ENCODE assay signal across 8 mouse cellular contexts in the genomic region with DNA sequence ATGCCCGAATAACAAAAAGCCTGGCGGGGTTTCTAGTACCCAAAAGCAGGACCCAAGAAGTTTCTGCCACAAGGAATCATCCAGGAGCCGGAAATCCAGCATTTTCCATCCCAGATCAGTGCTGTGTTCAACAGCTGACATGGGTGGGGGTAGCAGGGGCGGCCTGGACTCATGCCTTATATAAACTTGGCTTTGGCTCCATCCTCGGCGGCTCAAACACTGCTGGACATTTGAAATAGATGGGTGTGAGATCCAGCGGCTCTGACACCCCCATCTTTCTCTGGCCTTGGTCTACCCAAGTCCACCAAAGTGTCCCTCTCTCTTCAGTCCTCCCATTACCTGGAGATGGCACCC.
A peak's percentile ranks its signal among the peaks of the same experiment; 100 is the strongest.
DNase-seq lines count a peak whose midpoint lies in the region; ATAC-seq and TF ChIP-seq lines count a peak whose summit lies in the region.

No protein-coding gene starts in this region.

- DNase-seq in kidney, postnatal 36 days = no peak
- no peak for DNase-seq in forebrain, embryonic 11.5 days (ENCODE audit: low spot score)
- DNase-seq in limb, embryonic 14.5 days (ENCODE audit: low spot score) = no peak
- DNase-seq in spleen, adult 18-20 months = no peak
- DNase-seq in left cerebral cortex, adult 8-10 months (ENCODE audit: low spot score in 2 of 2) = no peak

- H3K9me3 ChIP-seq in kidney, embryonic 15.5 days (replicated peaks) = no peaks in the 10 kb centered on the region
- H3K9me3 ChIP-seq in forebrain, embryonic 11.5 days (ENCODE audit: control insufficient read depth, low read length) = no peaks in the 10 kb centered on the region
- H3K9me3 ChIP-seq in limb, embryonic 14.5 days (ENCODE audit: control insufficient read depth, low read length) = no peaks in the 10 kb centered on the region
- H3K9me3 ChIP-seq in neural tube, embryonic 12.5 days = no peaks in the 10 kb centered on the region

- H3K4me2 ChIP-seq in kidney, embryonic 15.5 days = peak overlapping the region; percentile 80
- H3K4me2 ChIP-seq in forebrain, embryonic 11.5 days (ENCODE audit: low read depth, low read length, severe bottlenecking) = peak overlapping the region; percentile 71
- H3K4me2 ChIP-seq in limb, embryonic 14.5 days (replicated peaks; ENCODE audit: low read depth, low read length, severe bottlenecking) = peak overlapping the region; percentile 69
- peak overlapping the region; percentile 71 for H3K4me2 ChIP-seq in neural tube, embryonic 12.5 days (replicated peaks)

- peak; percentile 61 for ATAC-seq in kidney, embryonic 15.5 days (replicated peaks; ENCODE audit: low FRiP score)
- ATAC-seq in forebrain, embryonic 11.5 days (replicated peaks; ENCODE audit: low FRiP score) = peak; percentile 45
- peak; percentile 18; the same call in 1 of the 2 replicates for ATAC-seq in limb, embryonic 14.5 days (ENCODE audit: low FRiP score, low read depth)
- peak; percentile 67; the same call in 1 of the 2 replicates for ATAC-seq in neural tube, embryonic 12.5 days (ENCODE audit: low FRiP score, low read depth)
- ATAC-seq in cerebellum, adult (ENCODE audit: insufficient number of reproducible peaks, low FRiP score, low TSS enrichment) = no peak

- no peak for TF ChIP-seq POLR2A in limb, embryonic 14.5 days (IDR thresholded peaks at IDR 0.05; ENCODE audit: borderline replicate concordance, extremely low read depth, insufficient read depth, insufficient read length)

- peaks cover 20% of the 10 kb centered on the region; the same call in 1 of the 2 replicates for H3K4me1 ChIP-seq in kidney, embryonic 15.5 days
- peaks cover 10% of the 10 kb centered on the region for H3K4me1 ChIP-seq in forebrain, embryonic 11.5 days (replicated peaks; ENCODE audit: control insufficient read depth, insufficient read depth, low read length)
- 0 out of 2 replicates have a peak, but pooled peaks cover 5% of the 10 kb centered on the region for H3K4me1 ChIP-seq in limb, embryonic 14.5 days (ENCODE audit: control insufficient read depth, insufficient read depth, low read length)
- no peaks in the 10 kb centered on the region; the same call in 1 of the 2 replicates for H3K4me1 ChIP-seq in neural tube, embryonic 12.5 days

- no peaks in the 10 kb centered on the region for H3K36me3 ChIP-seq in kidney, embryonic 15.5 days
- no peaks in the 10 kb centered on the region for H3K36me3 ChIP-seq in forebrain, embryonic 11.5 days (ENCODE audit: control insufficient read depth, insufficient read depth, low read length)
- H3K36me3 ChIP-seq in limb, embryonic 14.5 days (ENCODE audit: control insufficient read depth, insufficient read depth, low read length) = no peaks in the 10 kb centered on the region
- no peaks in the 10 kb centered on the region for H3K36me3 ChIP-seq in neural tube, embryonic 12.5 days

- H3K4me3 ChIP-seq in kidney, embryonic 15.5 days (replicated peaks) = peak overlapping the region; percentile 53
- H3K4me3 ChIP-seq in forebrain, embryonic 11.5 days (ENCODE audit: low read depth, low read length) = peak overlapping the region; percentile 42
- H3K4me3 ChIP-seq in limb, embryonic 14.5 days (replicated peaks; ENCODE audit: low read length) = peak overlapping the region; percentile 49
- H3K4me3 ChIP-seq in neural tube, embryonic 12.5 days = peak overlapping the region; percentile 40

- 0 out of 2 replicates have a peak, but pooled peaks cover 19% of the 10 kb centered on the region for H3K27me3 ChIP-seq in kidney, embryonic 15.5 days
- peaks cover 10% of the 10 kb centered on the region for H3K27me3 ChIP-seq in forebrain, embryonic 11.5 days (ENCODE audit: control insufficient read depth, insufficient read depth, low read length)
- no peaks in the 10 kb centered on the region for H3K27me3 ChIP-seq in limb, embryonic 14.5 days (ENCODE audit: control insufficient read depth, insufficient read depth, low read length)
- 0 out of 2 replicates have a peak, but pooled peaks cover 5% of the 10 kb centered on the region for H3K27me3 ChIP-seq in neural tube, embryonic 12.5 days (replicated peaks)

- peak overlapping the region; percentile 50 for H3K9ac ChIP-seq in kidney, embryonic 15.5 days
- peak overlapping the region; percentile 64 for H3K9ac ChIP-seq in forebrain, embryonic 11.5 days (ENCODE audit: low read length)
- peak overlapping the region; percentile 59 for H3K9ac ChIP-seq in limb, embryonic 14.5 days (ENCODE audit: low read depth, low read length, severe bottlenecking)
- H3K9ac ChIP-seq in neural tube, embryonic 12.5 days = peak overlapping the region; percentile 56

- 8% methylated on average over 7 of the region's 7 CpGs for WGBS in kidney, embryonic 15.5 days
- WGBS in forebrain, embryonic 11.5 days = 10% methylated on average over 7 of the region's 7 CpGs
- WGBS in limb, embryonic 14.5 days = 8% methylated on average over 7 of the region's 7 CpGs
- WGBS in neural tube, embryonic 12.5 days = 7% methylated on average over 7 of the region's 7 CpGs

- H3K27ac ChIP-seq in kidney, embryonic 15.5 days = peak overlapping the region; percentile 58; the same call in 1 of the 2 replicates
- no peak overlapping the region for H3K27ac ChIP-seq in forebrain, embryonic 11.5 days (ENCODE audit: low read depth, low read length)
- H3K27ac ChIP-seq in limb, embryonic 14.5 days (replicated peaks; ENCODE audit: low read depth, low read length) = no peak overlapping the region
- H3K27ac ChIP-seq in neural tube, embryonic 12.5 days = no peak overlapping the region
